ENCODE assay signal across 19 mouse cellular contexts in genomic region chr3:68745033-68745432, GRCm38 (mm10). TPM values are rescaled to one million over a fixed set of nuclear protein-coding genes. Genes with fewer than 3 reads are reported as not detected.
"Had no signal": no experiment of that assay in that cellular context is flagged by ENCODE, and none has a peak within 500 bp of the region (broad histone marks: within the 10 kb centered on the region; RNA-seq: fewer than 3 reads in every experiment).

No protein-coding gene starts in this region.

- H3K4me3 ChIP-seq: lung, embryonic 15.5 days; megakaryocyte, embryonic 14.5 days; midbrain, embryonic 13.5 days; midbrain, embryonic 15.5 days; neural tube, embryonic 12.5 days; stomach, embryonic 15.5 days had no signal

- H3K4me1 ChIP-seq: midbrain, embryonic 13.5 days; midbrain, embryonic 15.5 days; neural tube, embryonic 12.5 days; stomach, embryonic 15.5 days had no signal

- ATAC-seq: lung, postnatal 0 days; midbrain, embryonic 13.5 days had no signal

- H3K27ac ChIP-seq: lung, embryonic 15.5 days; macrophage; midbrain, embryonic 13.5 days; midbrain, embryonic 15.5 days; neural tube, embryonic 12.5 days; stomach, embryonic 15.5 days; stomach, postnatal 0 days had no signal

- H3K27me3 ChIP-seq: lung, embryonic 15.5 days; midbrain, embryonic 13.5 days; midbrain, embryonic 15.5 days; neural tube, embryonic 12.5 days; stomach, embryonic 15.5 days had no signal

- H3K9me3 ChIP-seq: lung, embryonic 15.5 days; megakaryocyte, embryonic 14.5 days; midbrain, embryonic 13.5 days; midbrain, embryonic 15.5 days; neural tube, embryonic 12.5 days; stomach, embryonic 15.5 days had no signal

- H3K36me3 ChIP-seq: lung, embryonic 15.5 days; midbrain, embryonic 13.5 days; midbrain, embryonic 15.5 days; neural tube, embryonic 12.5 days; stomach, embryonic 15.5 days had no signal

- H3K4me2 ChIP-seq: lung, embryonic 15.5 days; midbrain, embryonic 11.5 days; midbrain, embryonic 13.5 days; midbrain, embryonic 15.5 days; neural tube, embryonic 12.5 days; stomach, embryonic 15.5 days had no signal

- H3K9ac ChIP-seq: lung, embryonic 15.5 days; midbrain, embryonic 13.5 days; midbrain, embryonic 15.5 days; neural tube, embryonic 12.5 days; stomach, embryonic 15.5 days had no signal

- DNase-seq: lung, adult 2 months; lung, postnatal 14 days; lung, postnatal 36 days; right cerebral cortex, postnatal 14 days; thymus, adult 2 months; thymus, postnatal 25 days; thymus, postnatal 4 days had no signal

RNA-seq across cellular contexts. Expression of gene Il12a, which starts 54.6 kb away (rescaled TPM):
- polyA plus RNA-seq: midbrain, embryonic 13.5 days; midbrain, embryonic 15.5 days; midbrain, postnatal 0 days; neural tube, embryonic 14.5 days had no signal
